Mouse (Mus musculus): ENCODE data around the gene Lyve1. TPM values are rescaled to one million over a fixed set of nuclear protein-coding genes. Genes with fewer than 3 reads are reported as not detected.

The Lyve1 gene
- polyA plus RNA-seq, 2 experiments = 18.3 to 22.7 TPM

- H3K4me2 ChIP-seq (ENCODE audit: low read depth) = no peak overlapping the region
- no peak for ATAC-seq (ENCODE audit: insufficient read depth)
- WGBS (ENCODE audit: insufficient replicate concordance) = 69% methylated on average over 2 of the region's 2 CpGs
- H3K36me3 ChIP-seq (replicated peaks; ENCODE audit: control insufficient read depth, insufficient read depth, low read depth) = no peaks in the 10 kb centered on the region
- TF ChIP-seq CTCF (IDR thresholded peaks at IDR 0.05; ENCODE audit: low read depth) (no peak), EP300 (IDR thresholded peaks at IDR 0.05; ENCODE audit: low read depth) (no peak)
- no peak overlapping the region for H3K27ac ChIP-seq
- H3K4me3 ChIP-seq (ENCODE audit: insufficient read depth in 1 of 2, low read depth in 2 of 2, low read length in 2 of 2) = no peak overlapping the region
- H3K27me3 ChIP-seq (ENCODE audit: control insufficient read depth, insufficient read depth, low read length) = no peaks in the 10 kb centered on the region
- no peak for DNase-seq (ENCODE audit: low read depth in 3 of 3, low spot score in 3 of 3)
- no peak overlapping the region for H3K9ac ChIP-seq (replicated peaks)
- H3K4me1 ChIP-seq (replicated peaks; ENCODE audit: control insufficient read depth in 2 of 2, insufficient read depth in 2 of 2, low read length in 1 of 2) = peaks cover 6 to 16% of the 10 kb centered on the region in 2 experiments; a peak in 3 of 4 replicates
- no peaks in the 10 kb centered on the region for H3K9me3 ChIP-seq (ENCODE audit: control insufficient read depth, low read length)
Observed at GRCm38 (mm10) chr7:110847321-110847720, 15.7 kb downstream of the Lyve1 start.

GRCm38 (mm10) chr7:110843916-110844874 is 18.8 kb downstream of the Lyve1 start, which contains the start of gene Rnf141:
Rnf141 (minus strand) TSS chr7:110844457.
- Histone ChIP-seq H3K4me1 (replicated peaks; ENCODE audit: control insufficient read depth in 2 of 2, insufficient read depth in 2 of 2, low read length in 1 of 2) (peaks cover 11 to 13% of the 10 kb centered on the region in 2 experiments; a peak in 3 of 4 replicates), H3K27me3 (ENCODE audit: control insufficient read depth, insufficient read depth, low read length) (no peaks in the 10 kb centered on the region), H3K4me3 (ENCODE audit: insufficient read depth in 1 of 2, low read depth in 2 of 2, low read length in 2 of 2) (peak within 1 kb of the TSS; percentile 77 to 96), H3K4me2 (ENCODE audit: low read depth) (peak within 1 kb of the TSS; percentile 93), H3K27ac (peak within 1 kb of the TSS; percentile 97), H3K9me3 (ENCODE audit: control insufficient read depth, low read length) (no peaks in the 10 kb centered on the region), H3K36me3 (replicated peaks; ENCODE audit: control insufficient read depth, insufficient read depth, low read depth) (peaks cover 5% of the 10 kb centered on the region; the same call in 1 of the 2 replicates), H3K9ac (replicated peaks) (peak within 1 kb of the TSS; percentile 91)
- TF ChIP-seq CTCF (IDR thresholded peaks at IDR 0.05; ENCODE audit: low read depth) (peak; percentile 90), EP300 (IDR thresholded peaks at IDR 0.05; ENCODE audit: low read depth) (peak; percentile 48; the same call in 1 of the 2 replicates)
- ATAC-seq (ENCODE audit: insufficient read depth) (peak; percentile 88), DNase-seq (ENCODE audit: low read depth in 3 of 3, low spot score in 3 of 3) (peak; percentile 91 to 93 (median 92))
- WGBS (ENCODE audit: insufficient replicate concordance) = under 1% methylated on average over 42 of the region's 42 CpGs

DNA sequence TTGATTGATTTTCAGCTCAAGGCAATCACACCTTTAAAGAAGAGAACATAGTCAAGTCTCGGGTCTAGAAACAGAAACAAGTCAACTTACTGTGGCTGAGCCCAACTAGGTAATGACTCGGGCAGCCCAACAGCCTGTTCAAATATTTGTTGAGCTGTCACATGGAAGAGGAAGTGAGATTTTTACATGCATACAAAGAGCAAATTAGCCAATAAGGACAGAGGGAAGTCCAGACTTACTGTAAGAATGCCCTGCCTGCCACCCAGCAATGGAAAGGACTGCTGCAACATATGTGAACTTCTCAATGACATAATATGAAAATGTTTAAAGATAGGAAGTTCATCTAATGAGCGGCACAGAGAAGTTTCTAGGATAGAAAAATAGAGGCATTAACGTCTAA is 22.7 kb downstream of the Lyve1 start:
- 47% methylated on average over 4 of the region's 4 CpGs for WGBS (ENCODE audit: insufficient replicate concordance)
- no peak overlapping the region for H3K9ac ChIP-seq (replicated peaks)
- no peak for DNase-seq (ENCODE audit: low read depth in 3 of 3, low spot score in 3 of 3)
- H3K4me1 ChIP-seq (replicated peaks; ENCODE audit: control insufficient read depth in 2 of 2, insufficient read depth in 2 of 2, low read length in 1 of 2) = peaks cover 3 to 11% of the 10 kb centered on the region in 2 experiments; a peak in 3 of 4 replicates
- peaks cover 16% of the 10 kb centered on the region; the same call in 1 of the 2 replicates for H3K36me3 ChIP-seq (replicated peaks; ENCODE audit: control insufficient read depth, insufficient read depth, low read depth)
- H3K27me3 ChIP-seq (ENCODE audit: control insufficient read depth, insufficient read depth, low read length) = no peaks in the 10 kb centered on the region
- no peak for ATAC-seq (ENCODE audit: insufficient read depth)
- H3K27ac ChIP-seq = no peak overlapping the region; the same call in 1 of the 2 replicates
- H3K4me3 ChIP-seq (ENCODE audit: insufficient read depth in 1 of 2, low read depth in 2 of 2, low read length in 2 of 2) = no peak overlapping the region
- H3K9me3 ChIP-seq (ENCODE audit: control insufficient read depth, low read length) = no peaks in the 10 kb centered on the region
- TF ChIP-seq CTCF (IDR thresholded peaks at IDR 0.05; ENCODE audit: low read depth) (no peak), EP300 (IDR thresholded peaks at IDR 0.05; ENCODE audit: low read depth) (no peak)
- H3K4me2 ChIP-seq (ENCODE audit: low read depth) = peak overlapping the region; percentile 38

DNA sequence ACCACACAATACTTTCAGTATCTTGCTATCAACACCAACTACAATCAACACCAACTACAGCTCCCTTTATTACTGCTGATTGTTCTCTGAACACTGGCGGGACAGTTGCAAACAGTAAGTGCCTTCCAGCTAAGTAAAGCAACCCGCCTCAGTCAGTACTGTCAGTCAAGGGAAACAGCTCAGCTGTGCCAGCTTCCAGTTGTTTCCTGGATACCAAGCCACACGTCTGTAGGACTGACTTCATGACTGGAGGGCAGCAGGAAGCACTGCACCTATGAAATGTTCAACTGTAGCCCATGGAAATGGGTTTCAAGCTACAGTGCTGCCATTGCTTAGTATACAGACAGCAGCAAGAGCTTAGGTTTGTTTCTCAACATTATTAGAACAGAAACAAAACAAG is 28.5 kb downstream of the Lyve1 start:
- Histone ChIP-seq H3K4me1 (replicated peaks; ENCODE audit: control insufficient read depth in 2 of 2, insufficient read depth in 2 of 2, low read length in 1 of 2) (peaks cover under 1 to 8% of the 10 kb centered on the region in 2 experiments; a peak in 2 of 4 replicates), H3K27ac (no peak overlapping the region), H3K36me3 (replicated peaks; ENCODE audit: control insufficient read depth, insufficient read depth, low read depth) (peaks cover 32% of the 10 kb centered on the region), H3K4me3 (ENCODE audit: insufficient read depth in 1 of 2, low read depth in 2 of 2, low read length in 2 of 2) (no peak overlapping the region), H3K9me3 (ENCODE audit: control insufficient read depth, low read length) (no peaks in the 10 kb centered on the region), H3K9ac (replicated peaks) (no peak overlapping the region), H3K4me2 (ENCODE audit: low read depth) (no peak overlapping the region), H3K27me3 (ENCODE audit: control insufficient read depth, insufficient read depth, low read length) (no peaks in the 10 kb centered on the region)
- WGBS (ENCODE audit: insufficient replicate concordance) = 45% methylated on average over 3 of the region's 3 CpGs
- no peak for TF ChIP-seq CTCF (IDR thresholded peaks at IDR 0.05; ENCODE audit: low read depth)
- TF ChIP-seq EP300 (IDR thresholded peaks at IDR 0.05; ENCODE audit: low read depth) = no peak
- no peak for ATAC-seq (ENCODE audit: insufficient read depth)
- no peak for DNase-seq (ENCODE audit: low read depth in 3 of 3, low spot score in 3 of 3)

DNA sequence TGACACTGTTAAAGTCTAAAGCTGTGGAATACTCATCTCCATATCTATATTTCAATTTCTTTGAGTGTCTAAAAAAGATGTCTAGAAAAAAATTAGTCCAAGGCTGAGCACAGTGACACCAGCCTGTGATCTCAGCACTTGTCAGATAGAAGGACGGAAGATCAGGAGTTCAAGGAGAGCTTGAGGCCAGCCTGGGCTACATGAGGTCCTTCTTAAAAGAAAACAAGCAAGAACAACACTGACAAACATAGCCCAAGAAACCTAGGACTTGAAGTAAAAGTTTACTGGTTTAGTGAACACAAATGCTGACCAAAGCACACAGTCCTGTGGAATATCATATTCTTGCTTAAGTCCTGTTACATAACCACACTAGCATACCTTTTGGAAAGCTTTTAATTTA is 29.0 kb downstream of the Lyve1 start:
- Histone ChIP-seq H3K4me1 (replicated peaks; ENCODE audit: control insufficient read depth in 2 of 2, insufficient read depth in 2 of 2, low read length in 1 of 2) (peaks cover 0 to 8% of the 10 kb centered on the region in 2 experiments; a peak in 2 of 4 replicates), H3K9ac (replicated peaks) (no peak overlapping the region), H3K4me3 (ENCODE audit: insufficient read depth in 1 of 2, low read depth in 2 of 2, low read length in 2 of 2) (no peak overlapping the region), H3K9me3 (ENCODE audit: control insufficient read depth, low read length) (no peaks in the 10 kb centered on the region), H3K4me2 (ENCODE audit: low read depth) (no peak overlapping the region), H3K36me3 (replicated peaks; ENCODE audit: control insufficient read depth, insufficient read depth, low read depth) (peaks cover 34% of the 10 kb centered on the region), H3K27me3 (ENCODE audit: control insufficient read depth, insufficient read depth, low read length) (no peaks in the 10 kb centered on the region), H3K27ac (no peak overlapping the region)
- DNase-seq (ENCODE audit: low read depth in 3 of 3, low spot score in 3 of 3) (no peak), ATAC-seq (ENCODE audit: insufficient read depth) (no peak)
- 82% methylated on average over 1 of the region's 1 CpGs for WGBS (ENCODE audit: insufficient replicate concordance)
- TF ChIP-seq CTCF (IDR thresholded peaks at IDR 0.05; ENCODE audit: low read depth) (no peak), EP300 (IDR thresholded peaks at IDR 0.05; ENCODE audit: low read depth) (no peak)
